Mouse (Mus musculus): ENCODE measurements around the gene Bri3.
A peak's percentile ranks its signal among the peaks of the same experiment; 100 is the strongest.
"Not testable (repeated sequence)": the region's sequence is repeated elsewhere in the genome, so short reads cannot be mapped to it uniquely, and the experiment has no call there.

The Bri3 gene

GRCm38 (mm10) chr5:144295357-144295756, 51.1 kb downstream of the Bri3 start:
- no peak for DNase-seq (ENCODE audit: low read depth)

- no peak for DNase-seq (ENCODE audit: low read depth)
These were observed 51.9 kb downstream of the Bri3 start for GRCm38 (mm10) chr5:144296090-144296604.

- no peak for DNase-seq (ENCODE audit: low read depth)
These were observed 58.8 kb downstream of the Bri3 start for GRCm38 (mm10) chr5:144303071-144303470.

- DNase-seq (ENCODE audit: low read depth), result no peak
These were observed 64.7 kb downstream of the Bri3 start for GRCm38 (mm10) chr5:144308929-144309328.

- no peak for DNase-seq (ENCODE audit: low read depth)
These were observed 67.9 kb downstream of the Bri3 start for GRCm38 (mm10) chr5:144312183-144312582.

GRCm38 (mm10) chr5:144313335-144313734, 69.1 kb downstream of the Bri3 start:
- DNase-seq (ENCODE audit: low read depth), result no peak

GRCm38 (mm10) chr5:144314731-144315494, 70.7 kb downstream of the Bri3 start:
- no peak for DNase-seq (ENCODE audit: low read depth)

- no peak for DNase-seq (ENCODE audit: low read depth)
These were observed 72.2 kb downstream of the Bri3 start for GRCm38 (mm10) chr5:144316442-144316841.

GRCm38 (mm10) chr5:144317426-144317825, 73.2 kb downstream of the Bri3 start:
- no peak for DNase-seq (ENCODE audit: low read depth)

GRCm38 (mm10) chr5:144318286-144318685, 74.0 kb downstream of the Bri3 start:
- DNase-seq (ENCODE audit: low read depth), result no peak

GRCm38 (mm10) chr5:144321681-144322080, 77.4 kb downstream of the Bri3 start:
- no peak for DNase-seq (ENCODE audit: low read depth)

GRCm38 (mm10) chr5:144322717-144323116, 78.5 kb downstream of the Bri3 start:
- DNase-seq (ENCODE audit: low read depth), result no peak

- DNase-seq (ENCODE audit: low read depth), result no peak
These were observed 89.8 kb downstream of the Bri3 start for GRCm38 (mm10) chr5:144334010-144334409.

GRCm38 (mm10) chr5:144335357-144335756, 91.1 kb downstream of the Bri3 start:
- not testable (repeated sequence) for DNase-seq (ENCODE audit: low read depth)

GRCm38 (mm10) chr5:144338787-144339186, 94.5 kb downstream of the Bri3 start:
- no peak for DNase-seq (ENCODE audit: low read depth)

GRCm38 (mm10) chr5:144341085-144341484, 96.8 kb downstream of the Bri3 start:
- no peak for DNase-seq (ENCODE audit: low read depth)

GRCm38 (mm10) chr5:144344592-144344991, 100.4 kb downstream of the Bri3 start:
- peak; percentile 20 for DNase-seq (ENCODE audit: low read depth)

- no peak for DNase-seq (ENCODE audit: low read depth)
These were observed 106.9 kb downstream of the Bri3 start for GRCm38 (mm10) chr5:144351185-144351584.

- no peak for DNase-seq (ENCODE audit: low read depth)
These were observed 108.2 kb downstream of the Bri3 start for GRCm38 (mm10) chr5:144352250-144353047.

- DNase-seq (ENCODE audit: low read depth), result peak; percentile 16
These were observed 112.7 kb downstream of the Bri3 start for GRCm38 (mm10) chr5:144356776-144357455.

- DNase-seq (ENCODE audit: low read depth), result no peak
These were observed 113.3 kb downstream of the Bri3 start for GRCm38 (mm10) chr5:144357551-144357880.

GRCm38 (mm10) chr5:144357881-144358591, 113.8 kb downstream of the Bri3 start, which contains the start of gene Baiap2l1:
TSS of gene Baiap2l1 (minus strand) at chr5:144358112.
- DNase-seq (ENCODE audit: low read depth), result peak; percentile 79

All from induced T-regulatory cell, adult 2 months (primary cell).